Mouse (Mus musculus): Measurements from ENCODE around the gene Rsph14. TPM values are rescaled to one million over a fixed set of nuclear protein-coding genes. Genes with fewer than 3 reads are reported as not detected.
"Not testable (repeated sequence)": the region's sequence is repeated elsewhere in the genome, so short reads cannot be mapped to it uniquely, and the experiment has no call there.

Rsph14 gene
- polyA plus RNA-seq, 1 experiment from 2014 or later, result not detected

- ATAC-seq (replicated peaks; ENCODE audit: insufficient number of reproducible peaks, low FRiP score, low TSS enrichment), result 0 out of 2 replicates have a peak, but pooled peaks have one; percentile 54
- H3K27me3 ChIP-seq (ENCODE audit: control insufficient read depth, insufficient read depth, low read length), result no peaks in the 10 kb centered on the region
- H3K9ac ChIP-seq (ENCODE audit: low read depth, low read length), result no peak overlapping the region
- H3K27ac ChIP-seq (ENCODE audit: low read depth, low read length), result no peak overlapping the region
- H3K4me3 ChIP-seq (ENCODE audit: low read depth, low read length), result no peak overlapping the region
- H3K36me3 ChIP-seq (ENCODE audit: control insufficient read depth, insufficient read depth, low read length), result no peaks in the 10 kb centered on the region; the same call in 1 of the 2 replicates
- no peak overlapping the region for H3K4me2 ChIP-seq
- no peaks in the 10 kb centered on the region for H3K4me1 ChIP-seq (ENCODE audit: control insufficient read depth, insufficient read depth, low read length)
- no peaks in the 10 kb centered on the region for H3K9me3 ChIP-seq (replicated peaks; ENCODE audit: control insufficient read depth, low read length)
- 26% methylated on average over 7 of the region's 7 CpGs for WGBS (ENCODE audit: insufficient replicate concordance)
These were observed 12.1 kb upstream of the Rsph14 start for GRCm38 (mm10) chr10:75044459-75044858.

GRCm38 (mm10) chr10:75042060-75042459 lies 9.7 kb upstream of the Rsph14 start:
- H3K27me3 ChIP-seq (ENCODE audit: control insufficient read depth, insufficient read depth, low read length); H3K36me3 ChIP-seq (ENCODE audit: control insufficient read depth, insufficient read depth, low read length); H3K4me3 ChIP-seq (ENCODE audit: low read depth, low read length); H3K4me2 ChIP-seq; H3K9me3 ChIP-seq (replicated peaks; ENCODE audit: control insufficient read depth, low read length); H3K4me1 ChIP-seq (ENCODE audit: control insufficient read depth, insufficient read depth, low read length); H3K27ac ChIP-seq (ENCODE audit: low read depth, low read length); ATAC-seq (replicated peaks; ENCODE audit: insufficient number of reproducible peaks, low FRiP score, low TSS enrichment); H3K9ac ChIP-seq (ENCODE audit: low read depth, low read length): not testable (repeated sequence)
- 4% methylated on average over 1 of the region's 1 CpGs for WGBS (ENCODE audit: insufficient replicate concordance)

GRCm38 (mm10) chr10:75036883-75037379 lies 4.5 kb upstream of the Rsph14 start, which contains the start of gene Rab36:
Gene Rab36 (plus strand): TSS chr10:75037058.
- Histone ChIP-seq H3K9me3 (replicated peaks; ENCODE audit: control insufficient read depth, low read length) (no peaks in the 10 kb centered on the region), H3K4me1 (ENCODE audit: control insufficient read depth, insufficient read depth, low read length) (peaks cover 4% of the 10 kb centered on the region; the same call in 1 of the 2 replicates), H3K27me3 (ENCODE audit: control insufficient read depth, insufficient read depth, low read length) (no peaks in the 10 kb centered on the region), H3K4me3 (ENCODE audit: low read depth, low read length) (peak within 1 kb of the TSS; percentile 34), H3K4me2 (peak within 1 kb of the TSS; percentile 70), H3K9ac (ENCODE audit: low read depth, low read length) (peak within 1 kb of the TSS; percentile 61; the same call in 1 of the 2 replicates), H3K27ac (ENCODE audit: low read depth, low read length) (peak within 1 kb of the TSS; percentile 51), H3K36me3 (ENCODE audit: control insufficient read depth, insufficient read depth, low read length) (no peaks in the 10 kb centered on the region)
- ATAC-seq (replicated peaks; ENCODE audit: insufficient number of reproducible peaks, low FRiP score, low TSS enrichment), result peak; percentile 95
- WGBS (ENCODE audit: insufficient replicate concordance), result under 1% methylated on average over 36 of the region's 36 CpGs

- Histone ChIP-seq H3K27ac (ENCODE audit: low read depth, low read length) (no peak overlapping the region), H3K9ac (ENCODE audit: low read depth, low read length) (no peak overlapping the region), H3K4me1 (ENCODE audit: control insufficient read depth, insufficient read depth, low read length) (no peaks in the 10 kb centered on the region), H3K4me3 (ENCODE audit: low read depth, low read length) (no peak overlapping the region), H3K9me3 (replicated peaks; ENCODE audit: control insufficient read depth, low read length) (no peaks in the 10 kb centered on the region), H3K27me3 (ENCODE audit: control insufficient read depth, insufficient read depth, low read length) (no peaks in the 10 kb centered on the region), H3K4me2 (no peak overlapping the region), H3K36me3 (ENCODE audit: control insufficient read depth, insufficient read depth, low read length) (no peaks in the 10 kb centered on the region)
- 56% methylated on average over 5 of the region's 5 CpGs for WGBS (ENCODE audit: insufficient replicate concordance)
- ATAC-seq (replicated peaks; ENCODE audit: insufficient number of reproducible peaks, low FRiP score, low TSS enrichment), result no peak
These were observed 856 bp downstream of the Rsph14 start for GRCm38 (mm10) chr10:75031345-75032114.

- 82% methylated on average over 3 of the region's 3 CpGs for WGBS (ENCODE audit: insufficient replicate concordance)
- Histone ChIP-seq H3K36me3 (ENCODE audit: control insufficient read depth, insufficient read depth, low read length) (no peaks in the 10 kb centered on the region), H3K9ac (ENCODE audit: low read depth, low read length) (no peak overlapping the region), H3K27ac (ENCODE audit: low read depth, low read length) (no peak overlapping the region), H3K27me3 (ENCODE audit: control insufficient read depth, insufficient read depth, low read length) (no peaks in the 10 kb centered on the region), H3K9me3 (replicated peaks; ENCODE audit: control insufficient read depth, low read length) (no peaks in the 10 kb centered on the region), H3K4me3 (ENCODE audit: low read depth, low read length) (no peak overlapping the region), H3K4me2 (no peak overlapping the region), H3K4me1 (ENCODE audit: control insufficient read depth, insufficient read depth, low read length) (no peaks in the 10 kb centered on the region)
- ATAC-seq (replicated peaks; ENCODE audit: insufficient number of reproducible peaks, low FRiP score, low TSS enrichment), result no peak
These were observed 2.2 kb downstream of the Rsph14 start for GRCm38 (mm10) chr10:75030234-75030633.

- H3K27me3 ChIP-seq (ENCODE audit: control insufficient read depth, insufficient read depth, low read length), result no peaks in the 10 kb centered on the region
- 69% methylated on average over 3 of the region's 3 CpGs for WGBS (ENCODE audit: insufficient replicate concordance)
- no peak overlapping the region for H3K27ac ChIP-seq (ENCODE audit: low read depth, low read length)
These were observed 2.7 kb downstream of the Rsph14 start for GRCm38 (mm10) chr10:75029677-75030076.

GRCm38 (mm10) chr10:75028743-75029142 lies 3.6 kb downstream of the Rsph14 start:
- no peaks in the 10 kb centered on the region for H3K36me3 ChIP-seq (ENCODE audit: control insufficient read depth, insufficient read depth, low read length)
- WGBS (ENCODE audit: insufficient replicate concordance), result 74% methylated on average over 8 of the region's 8 CpGs
- no peak overlapping the region for H3K4me3 ChIP-seq (ENCODE audit: low read depth, low read length)
- no peaks in the 10 kb centered on the region for H3K4me1 ChIP-seq (ENCODE audit: control insufficient read depth, insufficient read depth, low read length)
- H3K9ac ChIP-seq (ENCODE audit: low read depth, low read length), result no peak overlapping the region
- H3K27me3 ChIP-seq (ENCODE audit: control insufficient read depth, insufficient read depth, low read length), result no peaks in the 10 kb centered on the region
- no peak overlapping the region for H3K4me2 ChIP-seq
- no peaks in the 10 kb centered on the region for H3K9me3 ChIP-seq (replicated peaks; ENCODE audit: control insufficient read depth, low read length)
- no peak overlapping the region for H3K27ac ChIP-seq (ENCODE audit: low read depth, low read length)
- no peak for ATAC-seq (replicated peaks; ENCODE audit: insufficient number of reproducible peaks, low FRiP score, low TSS enrichment)

More at GRCm38 (mm10) chr10:75029677-75030076, 2.7 kb downstream of the Rsph14 start:
- Histone ChIP-seq H3K9me3 (replicated peaks; ENCODE audit: control insufficient read depth, low read length) (no peaks in the 10 kb centered on the region), H3K9ac (ENCODE audit: low read depth, low read length) (no peak overlapping the region), H3K4me3 (ENCODE audit: low read depth, low read length) (no peak overlapping the region), H3K4me2 (no peak overlapping the region), H3K4me1 (ENCODE audit: control insufficient read depth, insufficient read depth, low read length) (no peaks in the 10 kb centered on the region), H3K36me3 (ENCODE audit: control insufficient read depth, insufficient read depth, low read length) (no peaks in the 10 kb centered on the region)
- ATAC-seq (replicated peaks; ENCODE audit: insufficient number of reproducible peaks, low FRiP score, low TSS enrichment), result no peak

GRCm38 (mm10) chr10:75026491-75026890 lies 5.9 kb downstream of the Rsph14 start:
- Histone ChIP-seq H3K27me3 (ENCODE audit: control insufficient read depth, insufficient read depth, low read length) (no peaks in the 10 kb centered on the region), H3K4me1 (ENCODE audit: control insufficient read depth, insufficient read depth, low read length) (no peaks in the 10 kb centered on the region), H3K9me3 (replicated peaks; ENCODE audit: control insufficient read depth, low read length) (no peaks in the 10 kb centered on the region), H3K27ac (ENCODE audit: low read depth, low read length) (no peak overlapping the region), H3K9ac (ENCODE audit: low read depth, low read length) (no peak overlapping the region), H3K4me2 (no peak overlapping the region), H3K4me3 (ENCODE audit: low read depth, low read length) (no peak overlapping the region), H3K36me3 (ENCODE audit: control insufficient read depth, insufficient read depth, low read length) (no peaks in the 10 kb centered on the region)
- WGBS (ENCODE audit: insufficient replicate concordance), result 70% methylated on average over 8 of the region's 8 CpGs
- ATAC-seq (replicated peaks; ENCODE audit: insufficient number of reproducible peaks, low FRiP score, low TSS enrichment), result no peak

Data from heart, embryonic 11.5 days (tissue).